Mouse (Mus musculus): Measurements from ENCODE around the gene Prdm2. TPM values are rescaled to one million over a fixed set of nuclear protein-coding genes. Genes with fewer than 3 reads are reported as not detected.

Gene Prdm2
- polyA plus RNA-seq (2015; fragmentation: Nextera tagmentation; extraction: Ambion mirVana), result 18.1 and 19.4 TPM in 2 replicates

GRCm38 (mm10) chr4:143212341-143213174 is at the start of gene Prdm2:
Gene Prdm2 (minus strand): TSS chr4:143212995.
- Histone ChIP-seq H3K27ac (ENCODE audit: low read length) (peak within 1 kb of the TSS; percentile 92), H3K9me3 (ENCODE audit: control insufficient read depth, low read length) (no peaks in the 10 kb centered on the region), H3K9ac (replicated peaks; ENCODE audit: low read depth, low read length) (peak within 1 kb of the TSS; percentile 96), H3K27me3 (replicated peaks; ENCODE audit: control insufficient read depth, insufficient read depth, low read length) (no peaks in the 10 kb centered on the region), H3K4me2 (ENCODE audit: low read length) (peak within 1 kb of the TSS; percentile 88), H3K4me1 (replicated peaks; ENCODE audit: control insufficient read depth, insufficient read depth, low read length) (peaks cover 14% of the 10 kb centered on the region), H3K4me3 (replicated peaks; ENCODE audit: low read length) (peak within 1 kb of the TSS; percentile 91), H3K36me3 (ENCODE audit: control insufficient read depth, insufficient read depth) (no peaks in the 10 kb centered on the region)
- peak; percentile 77 for ATAC-seq
- 2% methylated on average over 71 of the region's 96 CpGs for WGBS

- Histone ChIP-seq H3K4me2 (ENCODE audit: low read length) (no peak overlapping the region), H3K36me3 (ENCODE audit: control insufficient read depth, insufficient read depth) (no peaks in the 10 kb centered on the region), H3K9me3 (ENCODE audit: control insufficient read depth, low read length) (no peaks in the 10 kb centered on the region), H3K4me1 (replicated peaks; ENCODE audit: control insufficient read depth, insufficient read depth, low read length) (no peaks in the 10 kb centered on the region), H3K27ac (ENCODE audit: low read length) (no peak overlapping the region), H3K27me3 (replicated peaks; ENCODE audit: control insufficient read depth, insufficient read depth, low read length) (no peaks in the 10 kb centered on the region), H3K9ac (replicated peaks; ENCODE audit: low read depth, low read length) (no peak overlapping the region), H3K4me3 (replicated peaks; ENCODE audit: low read length) (no peak overlapping the region)
- peak; percentile 69 for ATAC-seq
- 53% methylated on average over 7 of the region's 8 CpGs for WGBS
Observed at GRCm38 (mm10) chr4:143259718-143260349, 47.0 kb upstream of the Prdm2 start.

DNA sequence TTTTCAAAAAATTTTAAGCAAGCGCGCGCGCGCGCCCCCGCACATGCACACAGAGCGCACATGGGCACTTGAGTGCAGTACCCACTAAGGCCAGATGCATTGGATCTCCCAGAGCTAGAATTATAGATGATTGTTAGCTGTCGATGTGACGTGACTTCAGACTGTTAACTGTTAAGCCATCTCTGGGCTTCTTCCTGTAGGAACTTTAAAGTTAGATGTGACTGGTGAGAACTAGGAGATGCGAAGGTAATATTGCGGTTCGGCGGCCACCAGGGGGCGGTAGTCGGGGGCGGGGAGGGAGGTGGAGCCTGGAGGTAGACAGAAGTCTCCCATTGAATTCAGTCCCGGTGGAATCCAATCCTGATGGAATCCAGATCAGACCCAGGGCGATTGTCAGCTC is 45.7 kb upstream of the Prdm2 start:
- Histone ChIP-seq H3K36me3 (ENCODE audit: control insufficient read depth, insufficient read depth) (no peaks in the 10 kb centered on the region), H3K9ac (replicated peaks; ENCODE audit: low read depth, low read length) (no peak overlapping the region), H3K9me3 (ENCODE audit: control insufficient read depth, low read length) (no peaks in the 10 kb centered on the region), H3K27me3 (replicated peaks; ENCODE audit: control insufficient read depth, insufficient read depth, low read length) (no peaks in the 10 kb centered on the region), H3K4me3 (replicated peaks; ENCODE audit: low read length) (no peak overlapping the region), H3K4me2 (ENCODE audit: low read length) (peak overlapping the region; percentile 18; the same call in 1 of the 2 replicates), H3K4me1 (replicated peaks; ENCODE audit: control insufficient read depth, insufficient read depth, low read length) (no peaks in the 10 kb centered on the region), H3K27ac (ENCODE audit: low read length) (no peak overlapping the region)
- 37% methylated on average over 19 of the region's 19 CpGs for WGBS
- ATAC-seq, result peak; percentile 22; the same call in 1 of the 2 replicates

DNA sequence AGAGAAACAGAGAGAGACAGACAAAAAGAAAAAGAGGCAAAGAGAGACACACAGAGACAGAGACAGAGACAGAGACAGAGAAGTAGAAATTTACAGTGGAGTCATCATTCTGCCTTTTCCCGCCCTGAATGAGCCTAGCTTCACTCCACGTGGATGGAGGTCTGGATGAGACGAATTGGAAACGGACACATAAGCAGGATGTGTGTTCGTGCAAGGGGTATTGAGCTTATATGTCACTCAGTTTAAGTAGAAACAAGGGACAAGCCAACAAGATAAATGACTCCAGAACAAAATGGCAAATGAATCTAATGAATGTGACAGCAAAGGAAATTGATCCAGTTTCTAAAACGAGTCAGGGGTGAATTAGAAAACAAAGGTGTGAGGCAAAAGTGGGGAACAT is 45.2 kb upstream of the Prdm2 start:
- no peak overlapping the region for H3K9ac ChIP-seq (replicated peaks; ENCODE audit: low read depth, low read length)
- WGBS, result 55% methylated on average over 6 of the region's 6 CpGs
- no peaks in the 10 kb centered on the region for H3K9me3 ChIP-seq (ENCODE audit: control insufficient read depth, low read length)
- ATAC-seq, result no peak
- H3K4me2 ChIP-seq (ENCODE audit: low read length), result no peak overlapping the region
- H3K4me3 ChIP-seq (replicated peaks; ENCODE audit: low read length), result no peak overlapping the region
- no peaks in the 10 kb centered on the region for H3K36me3 ChIP-seq (ENCODE audit: control insufficient read depth, insufficient read depth)
- H3K27me3 ChIP-seq (replicated peaks; ENCODE audit: control insufficient read depth, insufficient read depth, low read length), result no peaks in the 10 kb centered on the region
- H3K4me1 ChIP-seq (replicated peaks; ENCODE audit: control insufficient read depth, insufficient read depth, low read length), result no peaks in the 10 kb centered on the region
- H3K27ac ChIP-seq (ENCODE audit: low read length), result no peak overlapping the region

DNA sequence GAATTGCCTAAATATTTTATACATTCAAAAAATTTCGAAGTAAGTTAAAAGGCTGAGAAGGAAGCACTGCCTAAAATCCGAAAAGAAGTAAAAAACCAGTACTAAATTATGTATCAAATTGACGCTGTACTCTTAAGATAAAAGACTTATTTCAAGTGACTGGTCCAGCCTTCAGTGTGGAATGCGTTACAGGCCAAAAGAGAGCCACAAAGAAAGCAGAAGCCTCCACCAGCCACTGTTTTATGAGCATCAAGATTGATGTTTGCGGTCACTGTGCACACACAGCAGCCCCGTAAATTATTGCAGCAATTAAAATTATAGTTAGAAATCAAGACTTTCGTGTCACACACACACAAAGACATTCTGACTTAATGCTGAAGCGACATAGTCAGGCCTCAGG is 42.7 kb upstream of the Prdm2 start:
- Histone ChIP-seq H3K4me2 (ENCODE audit: low read length) (no peak overlapping the region), H3K36me3 (ENCODE audit: control insufficient read depth, insufficient read depth) (no peaks in the 10 kb centered on the region), H3K9ac (replicated peaks; ENCODE audit: low read depth, low read length) (no peak overlapping the region), H3K4me1 (replicated peaks; ENCODE audit: control insufficient read depth, insufficient read depth, low read length) (no peaks in the 10 kb centered on the region), H3K9me3 (ENCODE audit: control insufficient read depth, low read length) (0 out of 2 replicates have a peak, but pooled peaks cover 2% of the 10 kb centered on the region), H3K4me3 (replicated peaks; ENCODE audit: low read length) (no peak overlapping the region), H3K27me3 (replicated peaks; ENCODE audit: control insufficient read depth, insufficient read depth, low read length) (no peaks in the 10 kb centered on the region), H3K27ac (ENCODE audit: low read length) (no peak overlapping the region)
- 87% methylated on average over 8 of the region's 8 CpGs for WGBS
- no peak for ATAC-seq

- Histone ChIP-seq H3K27ac (ENCODE audit: low read length) (no peak overlapping the region), H3K9me3 (ENCODE audit: control insufficient read depth, low read length) (0 out of 2 replicates have a peak, but pooled peaks cover 2% of the 10 kb centered on the region), H3K36me3 (ENCODE audit: control insufficient read depth, insufficient read depth) (no peaks in the 10 kb centered on the region), H3K27me3 (replicated peaks; ENCODE audit: control insufficient read depth, insufficient read depth, low read length) (no peaks in the 10 kb centered on the region), H3K4me3 (replicated peaks; ENCODE audit: low read length) (no peak overlapping the region), H3K4me1 (replicated peaks; ENCODE audit: control insufficient read depth, insufficient read depth, low read length) (no peaks in the 10 kb centered on the region), H3K9ac (replicated peaks; ENCODE audit: low read depth, low read length) (no peak overlapping the region), H3K4me2 (ENCODE audit: low read length) (no peak overlapping the region)
- ATAC-seq, result no peak
- 85% methylated on average over 1 of the region's 1 CpGs for WGBS
Observed at GRCm38 (mm10) chr4:143253356-143253755, 40.6 kb upstream of the Prdm2 start.

DNA sequence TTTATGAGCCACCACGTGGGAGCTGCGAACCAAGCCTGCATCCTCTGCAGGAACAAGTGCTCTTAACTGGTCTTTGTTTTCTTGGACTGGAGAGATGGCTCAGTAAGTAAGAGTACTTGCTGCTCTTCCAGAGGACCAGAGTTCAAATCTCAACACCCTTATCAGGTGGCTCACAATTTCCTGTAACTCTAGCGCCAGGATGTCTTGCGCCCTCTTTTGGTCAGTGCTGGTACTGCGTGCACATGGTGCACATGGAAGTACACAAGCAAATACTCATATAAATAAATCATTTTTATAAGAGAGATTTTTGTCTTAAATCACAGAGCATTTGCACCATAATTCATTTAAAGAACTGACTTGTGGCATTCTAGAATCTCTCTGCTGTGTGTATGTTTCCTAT is 35.3 kb upstream of the Prdm2 start:
- H3K27ac ChIP-seq (ENCODE audit: low read length), result no peak overlapping the region
- no peak overlapping the region for H3K4me3 ChIP-seq (replicated peaks; ENCODE audit: low read length)
- no peaks in the 10 kb centered on the region for H3K36me3 ChIP-seq (ENCODE audit: control insufficient read depth, insufficient read depth)
- H3K4me2 ChIP-seq (ENCODE audit: low read length), result no peak overlapping the region
- no peaks in the 10 kb centered on the region for H3K27me3 ChIP-seq (replicated peaks; ENCODE audit: control insufficient read depth, insufficient read depth, low read length)
- 85% methylated on average over 5 of the region's 5 CpGs for WGBS
- no peak for ATAC-seq
- H3K9me3 ChIP-seq (ENCODE audit: control insufficient read depth, low read length), result 0 out of 2 replicates have a peak, but pooled peaks cover 2% of the 10 kb centered on the region
- no peak overlapping the region for H3K9ac ChIP-seq (replicated peaks; ENCODE audit: low read depth, low read length)
- no peaks in the 10 kb centered on the region for H3K4me1 ChIP-seq (replicated peaks; ENCODE audit: control insufficient read depth, insufficient read depth, low read length)

DNA sequence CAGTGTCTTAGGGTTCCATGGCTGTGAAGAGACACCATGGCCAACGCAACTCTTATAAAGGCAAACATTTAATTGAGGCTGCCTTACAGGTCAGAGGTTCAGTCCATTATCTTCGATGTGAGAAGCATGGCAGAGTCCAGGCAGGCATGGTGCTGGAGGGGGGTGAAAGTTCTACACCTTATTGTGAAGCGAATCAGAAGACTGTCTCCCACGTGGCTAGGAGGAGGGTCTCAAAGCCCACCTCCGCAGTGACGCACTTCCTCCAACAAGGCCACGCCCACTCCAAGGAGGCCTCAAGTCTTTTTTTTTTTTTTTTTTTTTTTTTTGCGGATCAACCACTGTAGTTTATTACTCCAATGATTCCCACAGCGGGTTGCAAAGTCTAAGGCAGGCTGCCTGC is 28.5 kb upstream of the Prdm2 start:
- H3K36me3 ChIP-seq (ENCODE audit: control insufficient read depth, insufficient read depth), result no peaks in the 10 kb centered on the region
- 82% methylated on average over 9 of the region's 9 CpGs for WGBS
- ATAC-seq, result no peak
- no peak overlapping the region for H3K4me2 ChIP-seq (ENCODE audit: low read length)
- no peak overlapping the region for H3K27ac ChIP-seq (ENCODE audit: low read length)
- H3K9me3 ChIP-seq (ENCODE audit: control insufficient read depth, low read length), result no peaks in the 10 kb centered on the region
- H3K27me3 ChIP-seq (replicated peaks; ENCODE audit: control insufficient read depth, insufficient read depth, low read length), result no peaks in the 10 kb centered on the region
- no peak overlapping the region for H3K9ac ChIP-seq (replicated peaks; ENCODE audit: low read depth, low read length)
- H3K4me1 ChIP-seq (replicated peaks; ENCODE audit: control insufficient read depth, insufficient read depth, low read length), result no peaks in the 10 kb centered on the region; the same call in 1 of the 2 replicates
- H3K4me3 ChIP-seq (replicated peaks; ENCODE audit: low read length), result no peak overlapping the region

DNA sequence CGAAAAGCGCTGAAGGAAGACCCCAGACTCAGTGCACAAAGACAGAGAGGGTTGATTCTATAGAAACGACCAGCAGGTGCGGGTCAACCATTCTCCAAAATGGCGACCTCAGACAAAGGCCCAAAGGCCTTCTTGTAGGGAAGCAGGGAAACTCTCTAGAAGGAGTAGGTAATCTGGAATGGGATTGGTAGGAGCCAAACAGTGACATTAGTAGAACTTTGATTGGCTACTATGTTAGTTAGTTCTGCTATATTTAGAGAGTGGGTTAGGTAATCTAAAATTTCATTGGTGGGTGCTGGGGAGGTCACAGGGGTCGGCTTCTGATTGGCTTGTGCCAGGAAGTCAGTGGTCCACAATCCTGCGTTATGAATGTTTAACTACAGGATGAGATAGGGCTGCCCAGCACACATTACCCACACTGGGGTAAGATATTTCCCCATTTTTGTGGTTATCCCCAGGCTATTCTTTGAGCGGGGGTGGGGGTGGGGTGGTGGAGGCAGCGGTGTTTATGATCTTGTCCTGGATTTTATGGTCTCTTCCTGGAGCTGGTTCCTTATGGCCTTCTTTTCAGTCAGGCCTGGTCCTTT is 26.9 kb upstream of the Prdm2 start:
- ATAC-seq, result no peak

More for the DNA sequence above, 26.9 kb upstream of the Prdm2 start:
- no peaks in the 10 kb centered on the region for H3K36me3 ChIP-seq (ENCODE audit: control insufficient read depth, insufficient read depth)
- no peaks in the 10 kb centered on the region; the same call in 1 of the 2 replicates for H3K4me1 ChIP-seq (replicated peaks; ENCODE audit: control insufficient read depth, insufficient read depth, low read length)
- H3K27me3 ChIP-seq (replicated peaks; ENCODE audit: control insufficient read depth, insufficient read depth, low read length), result no peaks in the 10 kb centered on the region
- peaks cover 2% of the 10 kb centered on the region; the same call in 1 of the 2 replicates for H3K9me3 ChIP-seq (ENCODE audit: control insufficient read depth, low read length)
- no peak overlapping the region for H3K9ac ChIP-seq (replicated peaks; ENCODE audit: low read depth, low read length)
- no peak overlapping the region for H3K4me3 ChIP-seq (replicated peaks; ENCODE audit: low read length)
- 96% methylated on average over 9 of the region's 9 CpGs for WGBS
- H3K27ac ChIP-seq (ENCODE audit: low read length), result no peak overlapping the region
- H3K4me2 ChIP-seq (ENCODE audit: low read length), result no peak overlapping the region

Data from forebrain, embryonic 16.5 days (tissue).